Mouse (Mus musculus) lung, embryonic 14.5 days (tissue): ENCODE data around the gene Gm10974. TPM values are rescaled to one million over a fixed set of nuclear protein-coding genes. Genes with fewer than 3 reads are reported as not detected.

Experiments
- ATAC-seq: fragments of 200-750 bp; cut with Nextera tagmentation; 2 replicates; pipeline ENCODE4 v1.8.0; 2017; ENCODE audit warnings: mild to moderate bottlenecking, moderate TSS enrichment, moderate library complexity; ENCODE audit not compliant: insufficient read depth
- DNase-seq: peaks from one replicate; pipeline ENCODE4 v3.0.0-alpha.2; 2015
- H3K27ac ChIP-seq: fragments of 300-500 bp; sonication (generic); 2 replicates; pipeline ENCODE4 v1.5.1; 2014; ENCODE audit warnings: low read depth, mild to moderate bottlenecking, moderate library complexity
- H3K27me3 ChIP-seq: fragments of 300-500 bp; sonication (generic); 2 replicates; pipeline ENCODE4 v1.6.1; 2014; ENCODE audit warnings: low read length, control low read depth; ENCODE audit not compliant: insufficient read depth
- H3K36me3 ChIP-seq: fragments of 300-500 bp; sonication (generic); 2 replicates; pipeline ENCODE4 v1.6.1; 2014; ENCODE audit warnings: control low read depth; ENCODE audit not compliant: insufficient read depth
- H3K4me1 ChIP-seq: fragments of 300-500 bp; sonication (generic); 2 replicates; pipeline ENCODE4 v1.6.1; 2014; ENCODE audit warnings: antibody characterized with exemption, control low read depth; ENCODE audit not compliant: insufficient read depth
- H3K4me2 ChIP-seq: fragments of 300-500 bp; sonication (generic); 2 replicates; pipeline ENCODE4 v1.6.1; 2014; ENCODE audit warnings: mild to moderate bottlenecking
- H3K4me3 ChIP-seq: fragments of 300-500 bp; sonication (generic); 2 replicates; pipeline ENCODE4 v1.5.1; 2014; ENCODE audit warnings: low read depth, low read length
- H3K9ac ChIP-seq: fragments of 300-500 bp; sonication (generic); 2 replicates; pipeline ENCODE4 v1.6.1; 2014
- H3K9me3 ChIP-seq: fragments of 300-500 bp; sonication (generic); 2 replicates; pipeline ENCODE4 v1.6.1; 2016; ENCODE audit warnings: low read depth, low read length, control low read depth
- CTCF ChIP-seq: IDR thresholded peaks from 2 replicates; pipeline ENCODE4 v1.5.1; 2016; ENCODE audit warnings: antibody characterized with exemption, low read depth
- WGBS: fragments of 180-500 bp; shearing (Covaris S2); extraction: QIAGEN DNeasy Blood & Tissue Kit; methylation state at CpG from one replicate; pipeline ENCODE4 v1.1.7; 2014; 5-methylcytosine and 5-hydroxymethylcytosine counted together
- polyA plus RNA-seq: library from polyadenylated mRNA; unstranded; fragments of >200 nt; fragmentation: Nextera tagmentation; extraction: Ambion mirVana; gene quantifications from 2 replicates; pipeline ENCODE4 v1.2.1, GENCODE M21; 2014

Gene Gm10974
- polyA plus RNA-seq, 1 experiment from 2014 or later, result not detected

DNA sequence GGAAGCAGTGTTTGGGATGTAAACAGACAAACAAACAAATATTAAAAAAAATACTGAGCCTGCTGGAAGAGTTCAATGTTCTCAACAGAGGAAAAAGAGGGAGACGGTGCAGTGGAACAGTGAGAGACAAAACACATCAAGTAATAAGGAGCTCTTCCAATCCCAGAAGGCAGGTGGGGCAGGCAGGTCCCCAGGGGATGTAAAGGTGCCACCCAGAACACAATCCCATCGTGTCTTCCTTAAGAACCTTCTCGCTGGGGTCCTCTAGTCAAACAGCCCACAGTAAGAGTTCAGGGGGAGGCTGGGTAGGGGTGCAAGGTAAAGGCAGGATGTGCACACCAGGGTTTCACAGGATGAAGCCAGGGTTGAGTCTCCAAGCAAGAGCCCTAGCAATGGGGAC lies 7.7 kb downstream of the Gm10974 start:
- TF ChIP-seq CTCF, result no peak
- H3K4me2 ChIP-seq, result no peak overlapping the region
- H3K36me3 ChIP-seq, result peaks cover 6% of the 10 kb centered on the region; the same call in 1 of the 2 replicates
- H3K4me1 ChIP-seq, result no peaks in the 10 kb centered on the region
- DNase-seq, result no peak
- H3K27ac ChIP-seq, result no peak overlapping the region
- H3K27me3 ChIP-seq, result no peaks in the 10 kb centered on the region
- WGBS, result 84% methylated on average over 3 of the region's 3 CpGs
- no peak for ATAC-seq
- no peak overlapping the region for H3K4me3 ChIP-seq
- no peak overlapping the region for H3K9ac ChIP-seq
- no peaks in the 10 kb centered on the region for H3K9me3 ChIP-seq

DNA sequence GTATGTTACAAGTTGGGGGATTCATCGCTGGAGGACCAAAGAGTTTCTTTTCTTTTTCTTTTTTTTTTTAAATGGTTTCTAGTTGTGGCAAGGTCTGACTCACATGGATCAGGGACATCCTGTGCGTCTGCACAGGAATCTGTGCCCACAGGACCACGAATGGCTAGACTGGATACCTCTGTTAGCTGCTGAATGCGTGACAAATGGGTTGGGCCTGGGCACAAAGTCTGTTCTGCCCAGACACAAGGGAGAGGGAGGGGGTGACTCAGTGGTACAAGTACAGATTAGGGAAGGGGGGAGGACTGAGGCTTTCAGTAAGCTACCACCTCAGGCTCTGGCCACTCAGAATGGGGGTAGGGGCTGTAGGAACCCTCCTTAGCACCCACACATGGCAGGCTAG lies 10.0 kb downstream of the Gm10974 start:
- no peaks in the 10 kb centered on the region for H3K27me3 ChIP-seq
- peak overlapping the region; percentile 86 for H3K27ac ChIP-seq
- no peaks in the 10 kb centered on the region for H3K9me3 ChIP-seq
- no peak for ATAC-seq
- DNase-seq, result no peak
- H3K4me2 ChIP-seq, result peak overlapping the region; percentile 40; the same call in 1 of the 2 replicates
- no peak overlapping the region for H3K4me3 ChIP-seq
- H3K9ac ChIP-seq, result no peak overlapping the region
- 81% methylated on average over 4 of the region's 4 CpGs for WGBS
- no peak for TF ChIP-seq CTCF
- peaks cover 20% of the 10 kb centered on the region for H3K36me3 ChIP-seq
- no peaks in the 10 kb centered on the region for H3K4me1 ChIP-seq

DNA sequence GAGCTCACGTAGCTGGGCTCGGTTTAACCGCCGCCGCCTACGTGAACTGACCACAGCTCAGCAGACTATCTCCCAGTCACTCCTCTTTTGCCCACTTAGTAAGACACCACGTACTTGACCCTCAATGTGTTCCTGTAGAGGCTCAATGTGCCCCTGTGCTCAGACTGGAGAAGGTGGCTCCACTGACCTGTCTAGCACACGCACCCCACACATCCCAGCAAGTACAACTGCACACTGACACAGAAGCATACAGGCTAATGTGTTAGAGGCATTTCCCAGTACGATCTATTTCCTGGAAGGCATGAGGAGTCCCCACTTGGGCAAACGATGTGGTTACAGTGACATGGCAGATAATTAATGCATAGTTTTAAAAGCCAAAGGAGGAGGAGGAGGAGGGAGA lies 10.9 kb downstream of the Gm10974 start:
- Histone ChIP-seq H3K9ac (no peak overlapping the region), H3K27ac (peak overlapping the region; percentile 86), H3K4me1 (no peaks in the 10 kb centered on the region), H3K27me3 (no peaks in the 10 kb centered on the region), H3K4me3 (no peak overlapping the region), H3K4me2 (peak overlapping the region; percentile 40), H3K36me3 (peaks cover 23% of the 10 kb centered on the region), H3K9me3 (no peaks in the 10 kb centered on the region)
- 61% methylated on average over 10 of the region's 10 CpGs for WGBS
- no peak for ATAC-seq
- TF ChIP-seq CTCF, result no peak
- no peak for DNase-seq

DNA sequence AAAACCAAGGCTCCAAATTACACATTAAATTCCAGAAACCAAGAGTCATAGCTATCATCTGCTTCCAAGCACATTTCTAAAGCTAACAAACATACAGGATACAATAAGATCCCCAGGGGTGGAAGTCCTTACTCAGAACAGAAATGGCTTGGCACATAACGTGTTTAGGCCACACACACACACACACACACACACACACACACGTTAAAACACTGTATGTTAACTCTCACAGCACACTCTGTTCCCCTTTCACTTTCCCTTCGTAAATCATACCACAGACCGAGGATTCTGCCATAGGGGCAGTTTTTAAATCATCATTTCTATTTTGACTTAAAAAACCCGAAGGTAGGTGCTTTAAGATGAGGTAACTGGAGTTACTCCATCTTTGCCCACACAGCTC lies 18.5 kb downstream of the Gm10974 start:
- H3K4me2 ChIP-seq, result no peak overlapping the region
- no peak for ATAC-seq
- no peak overlapping the region for H3K9ac ChIP-seq

DNA sequence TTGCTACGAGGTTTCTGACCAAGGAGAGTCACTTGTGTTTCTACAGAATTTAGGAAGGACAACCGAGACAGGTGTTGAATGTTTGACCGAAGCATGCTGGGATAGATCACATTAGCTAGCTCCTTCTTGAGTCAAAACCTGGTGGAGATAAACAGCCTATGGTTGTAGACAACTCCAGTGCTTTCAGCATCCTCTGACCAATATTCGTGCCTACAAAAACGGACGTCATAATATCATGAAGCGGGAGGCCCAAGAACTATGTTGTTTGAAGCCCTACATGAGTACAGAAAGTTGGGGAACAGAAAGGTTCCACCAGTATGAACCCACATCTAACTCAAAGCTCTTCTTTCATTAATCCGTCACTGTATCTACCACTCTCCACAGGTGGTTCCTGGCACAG lies 19.2 kb downstream of the Gm10974 start:
- 86% methylated on average over 8 of the region's 8 CpGs for WGBS
- Histone ChIP-seq H3K27ac (0 out of 2 replicates have a peak overlapping the region, but pooled peaks have one; percentile 58), H3K9me3 (no peaks in the 10 kb centered on the region)

More for the DNA sequence above, 18.5 kb downstream of the Gm10974 start:
- Histone ChIP-seq H3K27ac (no peak overlapping the region), H3K27me3 (no peaks in the 10 kb centered on the region), H3K36me3 (peaks cover 15% of the 10 kb centered on the region; the same call in 1 of the 2 replicates), H3K9me3 (no peaks in the 10 kb centered on the region), H3K4me3 (no peak overlapping the region), H3K4me1 (peaks cover 13% of the 10 kb centered on the region; the same call in 1 of the 2 replicates)
- no peak for TF ChIP-seq CTCF
- WGBS, result 47% methylated on average over 5 of the region's 5 CpGs
- no peak for DNase-seq

DNA sequence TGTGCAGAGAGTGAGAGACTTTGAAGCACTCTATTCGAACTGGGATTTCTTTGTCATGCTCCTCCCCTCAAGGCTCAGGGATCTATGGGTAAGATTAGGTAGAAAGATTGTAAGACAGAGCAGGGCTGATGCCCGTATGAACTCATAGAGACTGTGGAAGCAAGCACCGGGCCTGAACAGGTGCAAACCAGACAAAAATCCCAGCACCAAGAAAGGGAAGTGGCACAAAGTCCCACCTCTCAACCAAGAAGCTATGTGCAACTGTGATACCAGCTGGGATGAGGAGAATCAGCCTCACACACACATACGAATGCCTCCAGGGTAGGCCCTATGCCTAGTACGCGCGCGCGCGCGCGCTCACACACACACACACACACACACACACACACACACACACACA lies 20.1 kb downstream of the Gm10974 start:
- Histone ChIP-seq H3K9me3 (no peaks in the 10 kb centered on the region), H3K27me3 (no peaks in the 10 kb centered on the region), H3K9ac (no peak overlapping the region), H3K4me2 (no peak overlapping the region), H3K27ac (no peak overlapping the region), H3K36me3 (peaks cover 3% of the 10 kb centered on the region; the same call in 1 of the 2 replicates), H3K4me1 (peaks cover 13% of the 10 kb centered on the region; the same call in 1 of the 2 replicates), H3K4me3 (no peak overlapping the region)
- DNase-seq (no peak), ATAC-seq (no peak)
- no peak for TF ChIP-seq CTCF
- 94% methylated on average over 12 of the region's 12 CpGs for WGBS

More for the DNA sequence above, 19.2 kb downstream of the Gm10974 start:
- Histone ChIP-seq H3K27me3 (no peaks in the 10 kb centered on the region), H3K4me3 (no peak overlapping the region), H3K4me1 (peaks cover 13% of the 10 kb centered on the region; the same call in 1 of the 2 replicates), H3K9ac (no peak overlapping the region), H3K36me3 (peaks cover 11% of the 10 kb centered on the region; the same call in 1 of the 2 replicates), H3K4me2 (no peak overlapping the region)
- ATAC-seq, result no peak
- no peak for TF ChIP-seq CTCF
- no peak for DNase-seq

DNA sequence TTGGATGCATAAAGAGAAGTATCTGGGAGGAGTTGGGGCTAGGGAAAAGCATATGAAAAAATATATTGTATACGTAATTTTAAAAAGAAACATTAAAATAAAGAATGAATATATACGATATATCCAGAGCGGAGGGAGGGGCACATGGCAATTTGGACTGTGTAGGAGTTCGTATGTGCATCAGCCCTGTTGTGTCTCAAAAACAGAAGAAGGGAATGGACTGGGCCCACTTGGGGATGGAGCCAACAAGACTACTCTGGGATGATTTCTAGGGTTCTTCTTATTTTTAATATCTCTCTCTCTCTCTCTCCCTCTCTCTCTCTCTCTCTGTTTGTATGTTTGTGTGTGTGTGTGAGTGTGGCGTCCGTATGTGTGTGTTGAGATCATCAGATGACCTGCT lies 20.7 kb downstream of the Gm10974 start:
- Histone ChIP-seq H3K9ac (no peak overlapping the region), H3K27me3 (no peaks in the 10 kb centered on the region), H3K4me2 (0 out of 2 replicates have a peak overlapping the region, but pooled peaks have one; percentile 97), H3K4me1 (peaks cover 13% of the 10 kb centered on the region; the same call in 1 of the 2 replicates), H3K36me3 (no peaks in the 10 kb centered on the region), H3K9me3 (no peaks in the 10 kb centered on the region), H3K27ac (no peak overlapping the region), H3K4me3 (no peak overlapping the region)
- no peak for TF ChIP-seq CTCF
- ATAC-seq (no peak), DNase-seq (no peak)
- WGBS, result 90% methylated on average over 6 of the region's 6 CpGs
